Mouse (Mus musculus) left cerebral cortex, adult 9 months (tissue): Measurements from ENCODE around the gene Zfp82.

Experiments
- DNase-seq, 2 experiments: peaks; one replicate each; pipeline ENCODE4 v3.0.0; 2022; ENCODE audit warnings: low spot score in 2 of 2

Zfp82 gene

GRCm38 (mm10) chr7:30048126-30048525, 24.6 kb downstream of the Zfp82 start:
- no peak for DNase-seq

GRCm38 (mm10) chr7:30044354-30044753, 28.3 kb downstream of the Zfp82 start:
- DNase-seq, result no peak

- DNase-seq, result no peak
Observed at GRCm38 (mm10) chr7:30034331-30034730, 38.4 kb downstream of the Zfp82 start.

- no peak for DNase-seq
Observed at GRCm38 (mm10) chr7:30031379-30031778, 41.3 kb downstream of the Zfp82 start.

GRCm38 (mm10) chr7:30030677-30031076, 42.0 kb downstream of the Zfp82 start:
- no peak for DNase-seq

- DNase-seq, result no peak
Observed at GRCm38 (mm10) chr7:30028572-30028971, 44.1 kb downstream of the Zfp82 start.

- DNase-seq, result no peak
Observed at GRCm38 (mm10) chr7:30027331-30027730, 45.4 kb downstream of the Zfp82 start.

- DNase-seq, result no peak
Observed at GRCm38 (mm10) chr7:30025358-30025757, 47.3 kb downstream of the Zfp82 start.

GRCm38 (mm10) chr7:30023800-30024199, 48.9 kb downstream of the Zfp82 start:
- DNase-seq, result no peak

- no peak for DNase-seq
Observed at GRCm38 (mm10) chr7:30023324-30023723, 49.4 kb downstream of the Zfp82 start.

- no peak for DNase-seq
Observed at GRCm38 (mm10) chr7:30019543-30019942, 53.2 kb downstream of the Zfp82 start.

GRCm38 (mm10) chr7:30017226-30017625, 55.5 kb downstream of the Zfp82 start:
- DNase-seq, result no peak

GRCm38 (mm10) chr7:30012956-30013363, 59.7 kb downstream of the Zfp82 start:
- DNase-seq, result peak; percentile 30 to 76

- peak in 1 of 2 experiments; percentile 22 for DNase-seq
Observed at GRCm38 (mm10) chr7:30010551-30011195, 62.0 kb downstream of the Zfp82 start.

- peak; percentile 37 to 63 for DNase-seq
Observed at GRCm38 (mm10) chr7:30009321-30010085, 63.2 kb downstream of the Zfp82 start.

- no peak for DNase-seq
Observed at GRCm38 (mm10) chr7:30008020-30008690, 64.5 kb downstream of the Zfp82 start.

- DNase-seq, result peak in 1 of 2 experiments; percentile 25
Observed at GRCm38 (mm10) chr7:30007601-30008000, 65.1 kb downstream of the Zfp82 start.
